Mouse (Mus musculus): ENCODE measurements around the gene Nek1. TPM values are rescaled to one million over a fixed set of nuclear protein-coding genes. Genes with fewer than 3 reads are reported as not detected.

Nek1 gene
- total RNA-seq (2021), result 1 to 10 TPM; 2.9 to 3.4 TPM
- long read RNA-seq, experiment 1, partial matches to known transcripts, result 1 of 1 reads
- long read RNA-seq, experiment 1, other reads (novel, unspliced or antisense), result 0 of 1 reads
- long read RNA-seq, experiment 2, partial matches to known transcripts, result 0 of 1 reads
- long read RNA-seq, experiment 2, other reads (novel, unspliced or antisense), result 1 of 1 reads

DNA sequence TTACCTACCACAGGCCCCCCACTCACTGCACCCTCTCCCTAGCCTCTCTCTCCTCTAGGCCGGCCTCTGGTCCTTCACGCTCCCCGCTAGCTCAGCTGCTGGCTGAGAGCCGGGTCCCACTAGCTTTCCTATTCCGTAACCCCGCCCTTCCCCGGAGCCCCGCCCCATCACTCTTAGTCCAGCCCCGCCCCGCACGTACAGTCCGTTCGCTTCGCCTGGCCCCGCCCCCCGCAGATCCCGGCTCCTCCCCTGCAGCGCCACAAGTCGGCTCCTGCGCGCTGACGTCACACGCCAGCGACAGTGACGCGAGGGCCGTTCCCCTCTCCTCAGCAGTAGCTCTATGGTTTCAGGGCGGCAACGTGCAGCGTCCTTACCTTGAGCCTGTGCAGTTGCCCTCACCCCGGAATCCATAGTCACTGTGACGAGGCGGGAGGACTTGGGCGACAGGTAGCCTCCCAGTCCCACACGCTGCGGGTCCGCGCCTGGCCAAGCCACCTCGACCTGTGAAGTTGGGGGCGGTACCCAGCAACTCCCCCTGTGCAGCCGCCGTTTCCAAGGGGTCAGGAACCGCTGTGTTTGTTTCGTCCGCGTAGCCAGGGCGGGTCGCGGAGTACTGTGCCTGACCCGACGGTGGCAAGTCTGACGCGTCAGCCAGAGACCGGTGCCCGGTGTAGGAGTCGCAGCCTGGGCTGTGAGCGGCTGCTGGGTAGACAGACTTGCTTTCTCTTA is at the start of gene Nek1:
TSS of gene Nek1 (plus strand) at position 286 of the 729 bp plus-strand sequence.
- intact Hi-C loops (cut with DNase I), result no loop called here
- DNase-seq, result peak; percentile 95 to 98

DNA sequence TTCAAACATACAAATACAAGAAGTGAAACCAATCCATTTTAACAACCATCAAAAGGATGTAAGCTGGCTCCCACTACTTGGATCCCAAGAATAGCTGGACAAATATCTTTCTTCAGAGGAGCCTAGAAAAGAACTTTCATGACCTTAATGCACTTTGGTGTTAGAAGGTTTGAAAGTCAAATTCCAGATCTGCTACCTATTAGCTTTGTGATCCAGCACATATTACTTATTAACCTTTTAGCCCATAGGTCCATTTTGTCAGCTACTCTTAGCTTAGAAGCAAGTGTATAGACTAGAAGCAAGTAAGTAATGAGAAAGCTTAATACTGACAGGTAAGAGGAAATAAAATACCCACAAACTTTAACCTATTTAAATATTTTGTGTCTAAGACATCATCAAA is 45.5 kb upstream of the Nek1 start:
- no peak for DNase-seq
- intact Hi-C loops (cut with DNase I), result no loop called here

DNA sequence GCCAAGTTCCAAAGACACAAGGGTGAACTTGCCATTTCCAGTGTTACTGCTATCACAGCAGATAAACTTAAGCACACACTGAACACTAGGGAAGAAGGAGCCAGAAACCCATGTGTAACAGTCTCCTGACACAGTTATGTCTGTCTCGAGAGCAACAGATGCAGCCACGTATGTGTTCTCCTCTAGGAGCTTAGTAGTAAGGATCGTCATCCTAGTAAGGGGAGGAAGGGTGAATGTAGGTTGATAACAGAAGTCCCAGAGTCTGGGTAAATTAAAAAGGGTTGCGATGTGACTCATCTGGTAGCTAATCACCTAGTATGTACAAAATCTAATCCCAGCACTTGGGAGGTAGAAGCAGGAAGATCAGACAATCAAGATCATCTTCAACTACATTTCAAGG is 43.1 kb upstream of the Nek1 start:
- no peak for DNase-seq
- intact Hi-C loops (cut with DNase I), result no loop called here

DNA sequence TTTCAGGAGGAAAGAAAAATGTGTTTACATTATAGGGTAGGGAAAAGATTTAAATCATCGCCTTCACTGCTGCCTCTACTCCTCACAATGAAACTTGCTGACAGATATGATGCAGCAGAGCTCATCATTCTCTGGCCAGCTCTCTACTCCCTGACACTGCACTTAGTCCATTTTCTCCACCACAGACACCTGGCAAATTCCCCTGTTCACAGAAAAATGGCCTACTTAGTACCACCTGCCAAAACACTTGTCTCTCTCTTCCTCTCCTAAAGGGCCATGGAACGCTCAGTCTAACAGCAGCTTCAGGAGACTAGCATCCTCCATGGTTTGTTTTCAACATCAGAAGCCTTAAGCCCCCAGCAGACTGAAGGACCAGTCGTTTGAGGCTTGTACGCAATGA is 41.7 kb upstream of the Nek1 start:
- no peak for DNase-seq

DNA sequence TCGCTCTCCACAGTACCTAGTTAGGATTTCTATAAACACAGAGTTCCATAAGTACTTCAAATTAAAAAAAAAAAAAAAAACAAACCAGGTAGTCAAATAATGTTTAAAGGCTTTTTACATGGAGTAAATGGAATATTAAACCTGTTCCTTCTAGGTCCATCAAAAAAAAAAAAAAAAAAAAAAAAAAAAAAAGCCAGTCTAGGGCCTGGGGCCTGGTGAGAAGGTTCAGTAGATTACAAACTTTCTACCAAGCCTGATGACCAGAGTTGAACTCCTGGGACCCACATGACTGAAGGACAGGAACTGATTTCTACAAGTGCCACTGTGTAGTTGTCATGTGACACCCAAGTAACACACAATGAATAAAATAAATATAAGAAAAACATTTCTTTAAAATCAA is 41.2 kb upstream of the Nek1 start:
- DNase-seq, result no peak
- intact Hi-C loops (cut with DNase I), result no loop called here

More for the DNA sequence above, 41.7 kb upstream of the Nek1 start:
- intact Hi-C loops (cut with DNase I), result no loop called here

DNA sequence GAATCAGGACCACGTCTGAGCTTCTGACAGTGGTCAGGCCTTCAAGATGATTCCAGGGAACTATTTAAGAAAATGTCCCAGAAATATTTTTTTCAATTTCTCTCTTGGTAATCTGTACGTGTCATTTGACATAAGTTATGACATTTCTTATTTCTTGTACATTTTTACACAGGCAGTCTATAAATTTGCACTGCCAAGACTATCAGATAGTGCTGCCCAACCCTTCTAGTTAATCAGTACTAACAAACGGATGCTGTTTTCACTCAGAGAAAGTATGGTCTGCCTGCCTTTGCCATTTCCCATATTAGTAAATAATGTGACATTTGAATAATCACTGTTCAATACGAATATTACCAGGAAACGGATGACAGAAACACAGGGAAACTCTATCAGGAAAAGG is 40.2 kb upstream of the Nek1 start:
- intact Hi-C loops (cut with DNase I), result no loop called here
- no peak for DNase-seq

DNA sequence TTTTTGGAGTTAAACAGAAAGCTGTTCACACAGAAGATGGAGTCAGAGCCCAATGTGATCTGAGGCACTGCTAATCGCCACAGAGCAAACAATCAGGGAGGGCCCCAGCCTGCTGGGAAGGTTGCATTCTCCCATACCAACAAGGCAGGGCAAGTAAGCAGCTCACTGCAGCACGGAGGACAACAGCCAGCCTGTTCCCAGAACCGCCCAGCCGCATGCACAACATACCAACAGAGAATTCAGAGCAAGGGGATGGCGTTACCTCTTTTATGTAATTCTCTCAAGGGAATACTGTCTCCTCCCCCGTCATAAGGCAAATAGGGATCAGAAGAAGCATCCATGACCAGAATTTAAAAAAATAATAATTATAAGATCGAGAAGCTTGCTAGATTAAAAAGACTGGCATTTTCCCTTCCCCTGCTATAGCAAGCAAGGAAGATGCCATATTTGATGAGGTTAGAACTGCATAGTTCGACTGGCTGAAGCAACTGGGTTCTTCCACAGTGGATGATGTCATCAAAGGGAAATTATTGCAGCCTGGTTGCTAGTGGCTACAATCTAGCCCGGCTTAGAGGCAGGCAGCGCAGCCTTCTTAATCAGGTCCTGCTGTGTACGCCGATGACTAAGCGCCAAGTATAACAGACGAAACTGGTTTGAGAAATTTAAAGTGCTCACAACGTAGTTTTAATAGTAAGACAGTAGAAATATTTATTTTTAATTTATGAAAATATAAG is 38.5 kb upstream of the Nek1 start:
- intact Hi-C loops (cut with DNase I), result no loop called here

DNA sequence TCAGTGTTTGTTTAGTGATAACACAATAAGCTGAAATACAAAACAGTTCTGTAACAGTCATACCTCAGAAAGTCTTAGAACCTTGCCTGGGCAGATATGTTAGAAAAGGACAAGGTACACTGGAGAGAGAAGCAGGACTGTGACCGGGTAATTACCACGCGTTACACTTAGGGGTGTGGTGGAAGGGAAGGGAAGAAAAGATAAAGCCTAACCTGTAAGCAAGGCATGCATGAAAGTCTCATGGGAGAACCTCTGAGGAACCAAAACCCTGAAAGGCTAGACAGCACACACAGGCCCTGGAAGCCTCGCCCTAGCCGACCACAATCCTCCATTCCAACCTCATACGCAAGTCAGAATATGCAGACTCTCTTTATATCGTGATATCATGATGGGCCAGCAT is 36.1 kb upstream of the Nek1 start:
- intact Hi-C loops (cut with DNase I), result no loop called here

More for the DNA sequence above, 38.5 kb upstream of the Nek1 start:
- peak; percentile 24 to 54 for DNase-seq

DNA sequence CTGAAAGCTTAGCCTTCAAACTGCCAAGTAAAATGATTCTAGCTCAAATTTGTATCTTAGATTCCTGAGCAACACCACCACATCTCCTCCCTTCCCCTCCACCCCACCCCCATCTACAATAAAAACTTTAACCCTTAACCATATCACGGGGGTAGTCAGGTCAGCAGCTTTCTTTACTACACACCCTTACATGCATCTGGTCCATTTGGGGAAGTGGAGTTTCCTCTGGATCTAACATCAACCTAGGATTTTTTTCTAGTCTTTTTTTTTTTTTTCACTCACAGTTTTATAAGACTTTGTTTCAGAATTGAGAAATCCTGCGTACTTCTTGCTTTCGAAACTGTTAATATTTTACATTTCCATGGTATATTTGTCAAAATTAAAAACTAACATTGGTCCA is 30.2 kb upstream of the Nek1 start:
- DNase-seq, result no peak
- intact Hi-C loops (cut with DNase I), result no loop called here

More for the DNA sequence above, 36.1 kb upstream of the Nek1 start:
- no peak for DNase-seq

DNA sequence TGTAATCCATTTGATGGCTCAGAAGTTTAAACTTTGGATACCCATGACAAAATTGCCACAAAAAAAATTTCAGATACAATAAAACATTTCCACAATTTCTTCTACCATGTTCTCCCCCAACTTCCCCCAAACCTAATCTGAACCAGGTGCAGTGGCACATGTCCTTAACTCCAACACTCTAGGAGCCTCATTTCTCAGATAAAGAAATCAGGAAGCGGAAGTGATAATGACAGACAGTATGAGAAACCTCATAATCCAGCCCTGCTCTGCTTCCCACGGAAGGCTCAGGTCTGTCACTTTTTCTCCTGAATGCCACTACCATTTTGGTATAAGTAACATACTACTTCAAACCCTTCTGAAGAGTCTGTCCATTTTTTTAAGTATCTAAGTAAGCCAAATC is 29.1 kb upstream of the Nek1 start:
- no peak for DNase-seq
- intact Hi-C loops (cut with DNase I), result no loop called here

DNA sequence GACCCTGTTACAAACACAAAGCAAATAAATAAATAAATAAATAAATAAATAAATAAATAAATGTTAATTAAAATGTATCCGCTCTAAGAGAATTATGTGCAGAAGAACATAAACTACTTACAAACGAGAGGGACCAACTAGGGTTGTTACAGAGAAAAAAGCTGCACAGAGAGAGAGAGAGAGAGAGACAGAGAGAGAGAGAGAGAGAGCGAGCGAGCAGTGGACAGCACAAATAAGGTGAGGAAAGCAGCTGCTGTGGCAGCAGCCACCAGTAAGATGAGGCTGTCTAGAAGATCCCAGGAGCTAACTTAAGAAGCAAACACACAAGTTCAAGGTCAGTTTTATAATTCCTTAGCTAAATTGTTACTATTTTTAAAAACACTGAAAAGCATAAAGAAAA is 28.5 kb upstream of the Nek1 start:
- intact Hi-C loops (cut with DNase I), result no loop called here

DNA sequence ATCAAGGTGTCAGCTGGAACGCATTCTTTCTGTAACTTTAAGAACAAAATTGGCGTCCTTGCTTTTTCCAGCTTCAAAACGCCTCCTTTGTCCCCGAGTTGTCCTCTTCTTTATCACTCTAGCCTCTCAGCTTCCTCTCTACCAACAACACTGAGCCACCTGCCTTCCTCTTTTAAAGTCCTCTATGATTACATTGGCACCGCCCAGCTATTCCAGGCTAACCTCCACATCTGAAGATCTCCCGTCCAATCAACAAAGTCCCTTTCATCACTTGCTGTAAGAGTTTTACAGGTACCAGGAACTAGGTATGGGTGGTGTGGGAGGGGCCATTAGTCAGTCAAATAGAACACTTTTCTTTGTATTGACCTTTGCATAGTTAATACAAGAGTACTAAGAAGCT is 27.7 kb upstream of the Nek1 start:
- intact Hi-C loops (cut with DNase I), result no loop called here
- no peak for DNase-seq

More for the DNA sequence above, 28.5 kb upstream of the Nek1 start:
- DNase-seq, result no peak

DNA sequence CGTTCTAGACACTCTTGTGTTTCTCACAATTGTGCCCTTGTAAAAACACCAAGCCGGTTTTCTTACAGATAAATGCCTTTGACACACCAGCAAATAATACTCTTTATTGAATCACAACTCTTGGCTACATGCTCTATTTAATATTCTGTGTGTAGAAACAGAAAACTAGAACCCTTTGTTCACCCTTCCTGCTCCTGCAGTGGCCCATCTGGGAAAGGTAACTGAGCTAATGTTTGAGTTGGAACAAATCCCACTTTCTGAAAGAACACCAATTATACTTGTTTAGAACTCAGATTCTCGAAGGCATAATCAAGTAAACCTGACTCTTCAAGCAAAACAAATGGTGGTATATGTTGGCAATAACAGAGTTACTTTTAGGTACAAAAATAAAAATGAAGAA is 27.3 kb upstream of the Nek1 start:
- intact Hi-C loops (cut with DNase I), result no loop called here
- no peak for DNase-seq

DNA sequence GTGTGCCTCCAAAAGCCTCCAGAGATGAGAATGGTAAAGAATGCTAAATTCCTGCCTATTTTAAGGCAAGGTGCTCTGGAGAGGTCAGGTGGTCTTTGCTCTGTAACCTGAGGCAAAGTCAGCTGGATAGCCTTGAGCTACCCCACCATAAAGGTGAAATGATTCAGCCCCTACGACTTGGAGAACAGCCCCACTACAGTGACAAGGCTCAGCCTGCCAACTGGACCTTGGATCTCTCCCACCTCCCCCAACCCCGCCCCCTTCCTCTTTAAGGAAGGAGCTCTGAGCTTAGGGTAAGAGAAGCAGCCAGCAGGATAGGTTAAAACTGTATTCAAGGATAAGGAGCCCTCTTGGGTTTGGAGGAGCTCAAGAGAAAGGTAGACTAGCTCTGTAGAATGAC is 23.9 kb upstream of the Nek1 start:
- intact Hi-C loops (cut with DNase I), result no loop called here
- no peak for DNase-seq

DNA sequence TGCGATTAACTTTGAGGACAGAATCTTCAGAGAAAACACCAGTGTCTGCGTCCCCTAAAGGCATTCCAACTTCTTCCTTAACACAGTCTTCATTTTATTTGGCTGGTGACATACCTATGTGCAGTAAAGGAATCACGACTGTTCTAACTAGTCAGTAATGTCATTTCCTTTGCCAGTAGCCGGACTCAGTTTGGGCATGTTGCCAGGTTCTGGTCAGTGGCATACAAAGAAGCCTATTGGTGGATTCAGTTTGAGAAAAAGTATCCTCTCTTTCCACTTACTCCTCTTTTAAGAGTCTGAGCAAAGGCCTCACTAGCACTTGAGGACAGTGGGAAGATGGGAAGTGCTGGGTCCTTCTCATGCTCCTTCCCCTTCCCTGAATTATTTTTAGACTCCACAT is 21.2 kb upstream of the Nek1 start:
- intact Hi-C loops (cut with DNase I), result no loop called here
- peak in 1 of 2 experiments; percentile 7 for DNase-seq

DNA sequence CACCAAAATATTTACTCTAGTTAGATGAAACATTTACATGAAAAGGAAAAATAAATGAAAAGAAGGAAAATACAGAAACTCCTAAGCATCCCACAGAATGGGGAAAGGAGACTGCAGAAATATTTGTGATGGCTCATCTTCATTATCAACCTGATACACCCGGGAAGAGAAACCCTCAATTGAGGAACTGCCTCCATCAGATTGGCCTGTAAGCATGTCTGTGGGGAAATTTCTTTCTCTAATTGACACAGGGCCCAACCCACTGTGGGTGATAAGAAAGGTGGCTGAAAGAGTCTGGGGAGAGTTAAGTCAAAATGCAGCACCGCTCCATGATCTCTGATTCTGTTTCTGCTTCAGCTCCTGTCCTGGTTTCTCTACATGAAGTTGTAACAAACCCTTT is 19.5 kb upstream of the Nek1 start:
- intact Hi-C loops (cut with DNase I), result no loop called here
- no peak for DNase-seq

DNA sequence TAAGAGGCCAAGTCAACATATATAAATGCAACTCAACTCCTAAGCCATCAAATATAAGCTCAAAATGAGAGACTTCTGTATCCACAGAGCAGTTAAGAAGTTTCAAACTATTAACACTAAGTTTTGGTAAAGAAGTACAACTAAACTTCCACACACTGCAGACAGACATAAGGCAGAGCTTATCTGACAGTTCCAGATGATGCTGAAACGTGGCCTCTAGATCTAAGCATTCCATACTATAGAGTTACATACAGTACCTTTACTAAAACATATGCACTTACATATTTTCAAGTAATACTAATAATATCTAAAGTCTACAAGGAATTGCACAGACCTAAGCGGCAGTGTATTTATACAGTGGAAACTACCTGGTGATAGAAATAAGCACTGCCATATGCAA is 18.2 kb upstream of the Nek1 start:
- intact Hi-C loops (cut with DNase I), result no loop called here
- no peak for DNase-seq

DNA sequence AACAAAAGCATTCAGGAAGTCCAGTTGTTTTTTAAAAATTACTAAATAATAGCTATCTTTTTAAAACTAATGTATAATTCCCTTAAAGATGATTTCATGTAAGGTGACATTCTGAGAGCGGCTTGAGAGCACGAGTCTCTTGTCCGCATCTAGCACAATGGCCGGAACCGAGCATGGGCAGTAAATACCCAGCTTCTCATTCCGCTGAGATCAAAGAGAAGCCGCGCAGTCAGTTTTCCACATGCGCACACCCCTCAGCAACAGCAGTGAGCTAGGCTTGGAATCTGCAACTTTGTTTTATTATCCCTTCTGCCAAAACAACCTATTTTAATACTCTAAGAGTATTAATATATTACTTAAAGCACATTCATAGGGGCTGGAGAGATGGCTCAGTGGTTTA is 16.2 kb upstream of the Nek1 start:
- DNase-seq, result no peak
- intact Hi-C loops (cut with DNase I), result no loop called here

DNA sequence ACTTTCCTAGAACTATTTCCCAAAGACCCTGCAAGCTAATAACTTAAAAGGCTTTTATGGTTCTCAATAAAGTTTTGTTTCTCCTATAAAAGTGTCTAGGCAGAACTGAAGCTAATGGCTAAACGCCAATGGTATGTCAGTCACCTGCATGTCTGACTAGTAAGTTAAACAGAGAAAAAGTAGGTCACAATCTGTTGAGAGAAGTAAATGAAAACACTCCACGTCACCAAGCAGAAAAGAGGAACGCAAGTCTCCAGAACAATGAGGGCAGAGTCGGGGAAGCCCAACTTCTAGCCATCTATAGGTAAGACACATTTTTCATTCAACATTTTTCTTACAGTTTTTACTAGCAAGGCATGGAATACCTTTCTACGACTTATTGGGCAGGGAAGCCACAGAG is 14.5 kb upstream of the Nek1 start:
- intact Hi-C loops (cut with DNase I), result no loop called here
- DNase-seq, result no peak

DNA sequence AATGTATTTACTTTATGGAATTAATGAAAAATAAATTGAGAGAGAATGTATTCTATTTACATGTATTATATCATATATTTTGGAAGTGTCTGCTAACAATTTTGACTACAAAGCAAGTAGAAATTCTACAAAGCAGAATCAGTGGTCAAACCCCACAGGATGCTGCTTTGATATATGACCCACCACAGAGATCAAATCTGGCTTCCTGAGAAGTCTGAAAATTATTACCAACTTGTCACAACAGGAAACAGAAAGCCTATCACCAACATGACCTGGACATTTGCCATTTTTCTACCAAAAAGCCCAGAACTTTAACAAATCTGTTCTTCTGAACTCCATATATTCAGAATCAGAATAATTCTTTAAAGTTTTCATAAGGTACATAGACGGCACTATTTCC is 11.6 kb upstream of the Nek1 start:
- intact Hi-C loops (cut with DNase I), result no loop called here
- no peak for DNase-seq

DNA sequence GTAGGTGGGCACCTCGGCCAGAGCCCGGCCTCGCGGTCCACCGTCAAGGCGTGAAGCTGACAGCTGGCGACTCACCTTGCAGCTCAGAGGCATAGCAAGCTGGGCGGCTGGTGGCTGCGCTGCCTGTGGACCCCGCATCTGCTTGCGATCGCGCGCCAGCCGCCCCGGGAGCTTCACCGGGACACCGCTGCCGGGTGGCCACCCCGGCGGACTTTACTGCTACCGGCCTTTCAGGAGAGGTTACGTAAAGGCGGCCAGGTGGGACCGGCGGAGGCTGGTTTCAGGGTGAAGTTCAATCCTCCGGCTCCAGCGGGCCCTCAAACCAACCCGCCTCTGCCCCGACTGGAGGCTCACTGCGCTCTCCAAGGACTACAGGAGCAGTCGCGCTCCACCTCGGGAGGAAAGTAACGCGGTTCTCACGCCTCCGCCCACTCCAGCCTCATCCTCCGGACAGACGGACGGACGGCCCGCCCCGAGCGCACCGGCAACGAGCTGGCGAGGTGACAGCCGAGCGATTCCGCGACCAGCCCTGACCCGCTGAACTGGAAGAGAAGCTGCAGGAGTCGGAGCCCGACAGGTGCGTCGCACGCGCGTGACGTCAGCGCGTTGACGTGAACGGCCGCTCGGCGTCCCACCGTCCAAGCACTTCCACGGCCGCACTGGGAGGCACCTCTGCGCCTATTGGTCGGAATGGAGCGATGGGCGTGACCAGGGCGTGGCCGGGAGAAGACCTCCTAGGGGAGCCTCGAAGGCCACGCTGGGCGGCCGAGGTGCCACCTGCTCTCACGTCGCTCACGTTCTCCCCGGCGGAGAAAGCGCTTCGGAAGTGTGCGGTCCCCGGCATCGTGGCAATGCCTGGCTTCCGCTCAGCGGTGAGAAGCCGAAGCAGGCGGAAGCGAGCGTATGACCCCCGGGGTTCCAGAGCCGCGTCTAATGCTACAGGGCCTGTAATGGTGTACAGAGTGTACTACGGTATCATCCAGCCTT is 10.0 kb upstream of the Nek1 start, which contains the start of gene Clcn3:
TSS of gene Clcn3 (minus strand) at position 600 of the 987 bp plus-strand sequence.
- DNase-seq, result peak; percentile 90 to 95
- intact Hi-C loops (cut with DNase I), result no loop called here
